Mouse (Mus musculus): ENCODE results near the gene Bmpr1b.

DNA sequence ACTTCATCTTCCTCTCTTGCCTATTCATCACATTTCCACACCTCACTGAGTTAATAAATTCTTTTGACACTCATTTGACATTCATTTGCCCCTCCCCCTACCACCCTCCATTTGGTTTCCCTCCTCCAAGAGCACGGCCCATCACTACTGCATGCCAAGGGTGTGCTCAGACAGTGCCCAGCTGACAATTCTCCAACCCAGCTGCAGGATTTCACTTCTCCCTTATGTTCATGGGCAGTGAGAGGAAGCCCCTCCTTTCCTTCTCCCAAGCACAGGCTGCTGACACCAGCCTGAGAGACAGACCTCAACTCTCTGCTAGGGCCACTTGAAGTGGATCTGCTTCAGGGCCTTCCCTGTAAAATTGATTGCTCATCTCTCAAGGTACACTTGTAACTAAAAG is 371.4 kb downstream of the Bmpr1b start:
- TF ChIP-seq POLR2A (IDR thresholded peaks at IDR 0.05; ENCODE audit: borderline replicate concordance, control insufficient read depth, low read depth, low read length), result no peak
- TF ChIP-seq CTCF (IDR thresholded peaks at IDR 0.05; ENCODE audit: control insufficient read depth, insufficient read depth, low read length), result no peak
